Mouse (Mus musculus): ENCODE data around the gene Comp.

Gene Comp

GRCm38 (mm10) chr8:70373397-70374317 is at the start of gene Comp:
TSS of gene Comp (plus strand) at chr8:70373558.
- DNase-seq (ENCODE audit: extremely low read depth, insufficient read length, low spot score): no peak

GRCm38 (mm10) chr8:70323716-70324115 is 49.6 kb upstream of the Comp start:
- DNase-seq (ENCODE audit: extremely low read depth, insufficient read length, low spot score): no peak

- no peak for DNase-seq (ENCODE audit: extremely low read depth, insufficient read length, low spot score)
Observed at GRCm38 (mm10) chr8:70327512-70327911, 45.8 kb upstream of the Comp start.

- no peak for DNase-seq (ENCODE audit: extremely low read depth, insufficient read length, low spot score)
Observed at GRCm38 (mm10) chr8:70329124-70329834, 44.1 kb upstream of the Comp start, which contains the start of gene Gdf1. TSS of gene Gdf1 (plus strand) at chr8:70329817.

- DNase-seq (ENCODE audit: extremely low read depth, insufficient read length, low spot score): no peak
Observed at GRCm38 (mm10) chr8:70329835-70330740, 43.3 kb upstream of the Comp start.

GRCm38 (mm10) chr8:70330741-70331364 is 42.5 kb upstream of the Comp start:
- no peak for DNase-seq (ENCODE audit: extremely low read depth, insufficient read length, low spot score)

- DNase-seq (ENCODE audit: extremely low read depth, insufficient read length, low spot score): no peak
Observed at GRCm38 (mm10) chr8:70331526-70331925, 41.8 kb upstream of the Comp start.

GRCm38 (mm10) chr8:70332070-70332877 is 41.1 kb upstream of the Comp start:
- DNase-seq (ENCODE audit: extremely low read depth, insufficient read length, low spot score): no peak

GRCm38 (mm10) chr8:70332878-70333202 is 40.5 kb upstream of the Comp start:
- DNase-seq (ENCODE audit: extremely low read depth, insufficient read length, low spot score): no peak

GRCm38 (mm10) chr8:70338931-70339330 is 34.4 kb upstream of the Comp start:
- no peak for DNase-seq (ENCODE audit: extremely low read depth, insufficient read length, low spot score)

GRCm38 (mm10) chr8:70340659-70341058 is 32.7 kb upstream of the Comp start:
- DNase-seq (ENCODE audit: extremely low read depth, insufficient read length, low spot score): no peak

- DNase-seq (ENCODE audit: extremely low read depth, insufficient read length, low spot score): no peak
Observed at GRCm38 (mm10) chr8:70342007-70342406, 31.4 kb upstream of the Comp start.

- no peak for DNase-seq (ENCODE audit: extremely low read depth, insufficient read length, low spot score)
Observed at GRCm38 (mm10) chr8:70343076-70343475, 30.3 kb upstream of the Comp start.

- DNase-seq (ENCODE audit: extremely low read depth, insufficient read length, low spot score): no peak
Observed at GRCm38 (mm10) chr8:70343696-70344095, 29.7 kb upstream of the Comp start.

GRCm38 (mm10) chr8:70344279-70344678 is 29.1 kb upstream of the Comp start:
- DNase-seq (ENCODE audit: extremely low read depth, insufficient read length, low spot score): no peak

- DNase-seq (ENCODE audit: extremely low read depth, insufficient read length, low spot score): no peak
Observed at GRCm38 (mm10) chr8:70347443-70347842, 25.9 kb upstream of the Comp start.

- no peak for DNase-seq (ENCODE audit: extremely low read depth, insufficient read length, low spot score)
Observed at GRCm38 (mm10) chr8:70347860-70348420, 25.4 kb upstream of the Comp start.

GRCm38 (mm10) chr8:70351035-70351999 is 22.0 kb upstream of the Comp start:
- DNase-seq (ENCODE audit: extremely low read depth, insufficient read length, low spot score): peak; percentile 40

Data from 3134 (cell line).